In genomic region chr4:138452306-138453096, GRCm38 (mm10) we compare ENCODE assay signal across 19 mouse cellular contexts. TPM values are rescaled to one million over a fixed set of nuclear protein-coding genes. Genes with fewer than 3 reads are reported as not detected.
A peak's percentile ranks its signal among the peaks of the same experiment; 100 is the strongest.
DNase-seq lines count a peak whose midpoint lies in the region; ATAC-seq and TF ChIP-seq lines count a peak whose summit lies in the region.
"Had no signal": no experiment of that assay in that cellular context is flagged by ENCODE, and none has a peak within 500 bp of the region (broad histone marks: within the 10 kb centered on the region; RNA-seq: fewer than 3 reads in every experiment).

No protein-coding gene starts in this region.

- H3K4me1 ChIP-seq in kidney, postnatal 0 days (replicated peaks; ENCODE audit: insufficient read depth, low read length): peaks cover 6% of the 10 kb centered on the region; the same call in 1 of the 2 replicates
- peaks cover 52% of the 10 kb centered on the region for H3K4me1 ChIP-seq in neural tube, embryonic 13.5 days (replicated peaks)

- 47% methylated on average over 15 of the region's 15 CpGs for WGBS in kidney, postnatal 0 days
- WGBS in neural tube, embryonic 13.5 days: 26% methylated on average over 15 of the region's 15 CpGs

- intact Hi-C loops in left cerebral cortex, postnatal 10 days (cut with DNase I): no loop called here

- H3K9ac ChIP-seq in kidney, postnatal 0 days (ENCODE audit: low read depth, low read length): no peak overlapping the region
- 0 out of 2 replicates have a peak overlapping the region, but pooled peaks have one; percentile 13 for H3K9ac ChIP-seq in neural tube, embryonic 13.5 days
- H3K9ac ChIP-seq: forebrain, embryonic 12.5 days; limb, embryonic 15.5 days; lung, embryonic 15.5 days had no signal

- H3K4me2 ChIP-seq in kidney, postnatal 0 days (ENCODE audit: low read length): no peak overlapping the region
- 0 out of 2 replicates have a peak overlapping the region, but pooled peaks have one; percentile 86 for H3K4me2 ChIP-seq in neural tube, embryonic 13.5 days

- 0 out of 2 replicates have a peak overlapping the region, but pooled peaks have one; percentile 42 for H3K27ac ChIP-seq in kidney, postnatal 0 days
- peak overlapping the region; percentile 99 for H3K27ac ChIP-seq in neural tube, embryonic 13.5 days (replicated peaks)
- H3K27ac ChIP-seq: limb, embryonic 15.5 days; lung, embryonic 15.5 days had no signal

- H3K4me3 ChIP-seq in kidney, postnatal 0 days (replicated peaks; ENCODE audit: low read depth, low read length): no peak overlapping the region
- H3K4me3 ChIP-seq in neural tube, embryonic 13.5 days: no peak overlapping the region

- no peaks in the 10 kb centered on the region for H3K36me3 ChIP-seq in kidney, postnatal 0 days (ENCODE audit: insufficient read depth, low read length)
- no peaks in the 10 kb centered on the region for H3K36me3 ChIP-seq in neural tube, embryonic 13.5 days
- H3K36me3 ChIP-seq: forebrain, embryonic 12.5 days; heart, embryonic 10.5 days; limb, embryonic 15.5 days; lung, embryonic 15.5 days had no signal

- peak; percentile 57 for DNase-seq in cerebellum, adult 9-11 months
- DNase-seq in cerebellum, adult 9-10 months: no peak
- no peak for DNase-seq in kidney, postnatal 0 days (ENCODE audit: low spot score)
- DNase-seq in kidney, adult 8-10 months: no peak
- DNase-seq in cerebellum, postnatal 10 days: peak; percentile 31 to 43
- DNase-seq in thymus, postnatal 10 days (ENCODE audit: low spot score in 2 of 2): no peak
- no peak for DNase-seq in left cerebral cortex, postnatal 10 days (ENCODE audit: extremely low spot score in 1 of 2, low spot score in 2 of 2)
- DNase-seq: B cell, adult 2 months; heart, postnatal 36 days; kidney, postnatal 14 days; layer of hippocampus, postnatal 36 days; thymus, postnatal 25 days had no signal

- no peak for ATAC-seq in kidney, postnatal 0 days (replicated peaks; ENCODE audit: low FRiP score, low read depth)
- no peak for ATAC-seq in neural tube, embryonic 13.5 days (ENCODE audit: low read depth)

- no peak for TF ChIP-seq CTCF in kidney, postnatal 0 days (IDR thresholded peaks at IDR 0.05; ENCODE audit: low read depth)

- H3K9me3 ChIP-seq in kidney, postnatal 0 days (replicated peaks; ENCODE audit: low read length): no peaks in the 10 kb centered on the region
- H3K9me3 ChIP-seq in neural tube, embryonic 13.5 days: no peaks in the 10 kb centered on the region
- H3K9me3 ChIP-seq: forebrain, embryonic 12.5 days; heart, embryonic 10.5 days; limb, embryonic 15.5 days; lung, embryonic 15.5 days had no signal

- no peaks in the 10 kb centered on the region for H3K27me3 ChIP-seq in kidney, postnatal 0 days (ENCODE audit: insufficient read depth, low read length)
- H3K27me3 ChIP-seq in neural tube, embryonic 13.5 days: no peaks in the 10 kb centered on the region; the same call in 1 of the 2 replicates

RNA-seq across cellular contexts. Expression of gene Camk2n1, which starts 1.6 kb away (rescaled TPM):
- polyA plus RNA-seq in kidney, postnatal 0 days (2015; fragmentation: Nextera tagmentation; extraction: Ambion mirVana): 13.8 and 14.5 TPM in 2 replicates
- polyA plus RNA-seq in neural tube, embryonic 13.5 days (2015; fragmentation: Nextera tagmentation; extraction: Ambion mirVana): 15.0 and 15.3 TPM in 2 replicates
- total RNA-seq in left cerebral cortex, postnatal 10 days (2021): 100 to 1,000 TPM; 377 to 385 TPM

RNA-seq across cellular contexts. Expression of gene Mul1, which starts 18.0 kb away (rescaled TPM):
- 23.6 and 25.3 TPM in 2 replicates for polyA plus RNA-seq in kidney, postnatal 0 days (2015; fragmentation: Nextera tagmentation; extraction: Ambion mirVana)
- 19.8 and 21.6 TPM in 2 replicates for polyA plus RNA-seq in neural tube, embryonic 13.5 days (2015; fragmentation: Nextera tagmentation; extraction: Ambion mirVana)
- 10 to 100 TPM; 41.9 to 46.8 TPM for total RNA-seq in left cerebral cortex, postnatal 10 days (2021)

RNA-seq across cellular contexts. Expression of gene Fam43b, which starts 56.2 kb away (rescaled TPM):
- 0.12 and 0.15 TPM in 2 replicates for polyA plus RNA-seq in kidney, postnatal 0 days (2015; fragmentation: Nextera tagmentation; extraction: Ambion mirVana)
- 2.2 and 2.6 TPM in 2 replicates for polyA plus RNA-seq in neural tube, embryonic 13.5 days (2015; fragmentation: Nextera tagmentation; extraction: Ambion mirVana)
- total RNA-seq in left cerebral cortex, postnatal 10 days (2021): 10 to 100 TPM; 33.5 to 39.5 TPM
- total RNA-seq: gastrocnemius, adult 8-10 months; heart, postnatal 36 days had no signal
- polyA plus RNA-seq: embryonic facial prominence, embryonic 11.5 days; lung, embryonic 15.5 days had no signal

Comparison
In these comparisons a context has a peak if more than half of its experiments do, and no peak if none do; other contexts are left out.
1. DNase-seq: peak in cerebellum, adult 9-11 months (single experiment) and cerebellum, postnatal 10 days (2 of 2); none in cerebellum, adult 9-10 months (single experiment), kidney, postnatal 0 days (single experiment), kidney, adult 8-10 months (0 of 2), thymus, postnatal 10 days (0 of 2) and left cerebral cortex, postnatal 10 days (0 of 2).